Mouse (Mus musculus): Measurements from ENCODE around the gene Pde8b. TPM values are rescaled to one million over a fixed set of nuclear protein-coding genes. Genes with fewer than 3 reads are reported as not detected.
A peak's percentile ranks its signal among the peaks of the same experiment; 100 is the strongest.

The Pde8b gene
- polyA plus RNA-seq, 1 experiment from 2014 or later: 9.7 TPM

- Histone ChIP-seq H3K9me3 (replicated peaks) (no peaks in the 10 kb centered on the region), H3K4me2 (no peak overlapping the region), H3K4me3 (replicated peaks) (no peak overlapping the region), H3K27ac (replicated peaks) (no peak overlapping the region), H3K27me3 (replicated peaks) (no peaks in the 10 kb centered on the region), H3K4me1 (0 out of 2 replicates have a peak, but pooled peaks cover 3% of the 10 kb centered on the region), H3K9ac (replicated peaks) (no peak overlapping the region), H3K36me3 (no peaks in the 10 kb centered on the region)
- ATAC-seq (ENCODE audit: low FRiP score): no peak
- 68% methylated on average over 1 of the region's 1 CpGs for WGBS
Measured at GRCm38 (mm10) chr13:95131041-95131440, 119.1 kb downstream of the Pde8b start.

- Histone ChIP-seq H3K4me3 (replicated peaks) (no peak overlapping the region), H3K9me3 (replicated peaks) (no peaks in the 10 kb centered on the region), H3K36me3 (no peaks in the 10 kb centered on the region), H3K4me1 (0 out of 2 replicates have a peak, but pooled peaks cover 3% of the 10 kb centered on the region), H3K27me3 (replicated peaks) (no peaks in the 10 kb centered on the region), H3K27ac (replicated peaks) (no peak overlapping the region), H3K9ac (replicated peaks) (no peak overlapping the region), H3K4me2 (no peak overlapping the region)
- no peak for ATAC-seq (ENCODE audit: low FRiP score)
- 79% methylated on average over 10 of the region's 10 CpGs for WGBS
Measured at GRCm38 (mm10) chr13:95127288-95127687, 122.8 kb downstream of the Pde8b start.

DNA sequence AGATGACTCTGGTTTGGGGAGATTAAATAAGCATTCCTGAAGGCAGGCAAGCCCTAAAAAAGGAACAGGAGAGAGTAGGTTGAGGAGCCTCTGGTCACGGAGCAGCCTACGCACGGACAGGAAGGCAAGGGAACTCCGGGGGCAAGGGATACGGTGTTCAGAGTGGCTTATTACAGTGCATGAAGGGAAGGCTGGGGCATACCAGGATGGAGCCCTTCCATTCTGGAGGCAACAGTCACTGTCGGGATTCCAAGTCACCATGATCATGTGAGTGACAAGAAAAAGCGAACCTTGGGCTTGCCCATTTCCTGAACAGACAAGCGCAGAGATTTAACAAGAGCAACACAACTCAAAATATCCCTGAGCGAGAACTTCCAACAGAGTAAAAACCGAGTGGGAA lies 123.3 kb downstream of the Pde8b start:
- Histone ChIP-seq H3K9ac (replicated peaks) (no peak overlapping the region), H3K4me3 (replicated peaks) (no peak overlapping the region), H3K36me3 (no peaks in the 10 kb centered on the region), H3K27ac (replicated peaks) (no peak overlapping the region), H3K4me2 (no peak overlapping the region), H3K27me3 (replicated peaks) (no peaks in the 10 kb centered on the region), H3K4me1 (0 out of 2 replicates have a peak, but pooled peaks cover 1% of the 10 kb centered on the region), H3K9me3 (replicated peaks) (no peaks in the 10 kb centered on the region)
- 93% methylated on average over 10 of the region's 10 CpGs for WGBS
- ATAC-seq (ENCODE audit: low FRiP score): no peak

DNA sequence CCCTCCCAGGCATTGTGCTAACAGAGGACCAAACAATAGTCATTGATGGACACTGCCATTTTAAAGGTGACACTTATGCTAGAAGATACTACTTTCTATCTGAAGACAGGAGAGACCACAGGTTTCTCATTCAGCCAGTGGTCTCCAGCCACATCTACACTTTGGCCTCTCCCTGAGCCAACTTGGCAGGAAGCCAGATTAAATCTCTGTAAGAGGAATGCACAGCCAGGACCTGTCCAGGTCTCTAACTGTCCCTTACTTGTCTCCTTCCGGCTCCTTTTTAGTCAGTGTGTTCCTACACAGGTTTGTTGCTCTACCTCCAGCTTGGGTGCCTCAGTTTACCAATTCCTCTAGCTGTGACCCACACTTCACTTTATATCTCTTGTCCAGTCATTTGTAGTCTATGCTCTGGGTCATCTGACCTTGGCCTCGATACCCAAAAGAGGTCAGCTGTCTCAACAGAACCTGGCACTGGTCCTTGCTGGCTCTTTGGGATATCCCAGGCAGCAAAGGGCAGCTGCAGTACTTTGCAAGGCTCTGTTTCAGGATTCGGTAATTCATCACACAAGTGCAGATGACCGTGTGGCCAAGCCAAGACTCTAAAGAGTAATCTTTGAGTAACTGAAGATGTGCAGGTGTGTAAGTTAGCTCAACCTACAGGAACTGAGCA lies 124.5 kb downstream of the Pde8b start:
- Histone ChIP-seq H3K36me3 (no peaks in the 10 kb centered on the region), H3K4me1 (peaks cover 5% of the 10 kb centered on the region), H3K9me3 (replicated peaks) (no peaks in the 10 kb centered on the region), H3K27me3 (replicated peaks) (no peaks in the 10 kb centered on the region), H3K4me3 (replicated peaks) (no peak overlapping the region), H3K4me2 (no peak overlapping the region), H3K9ac (replicated peaks) (no peak overlapping the region), H3K27ac (replicated peaks) (no peak overlapping the region)
- 92% methylated on average over 4 of the region's 4 CpGs for WGBS
- no peak for ATAC-seq (ENCODE audit: low FRiP score)

DNA sequence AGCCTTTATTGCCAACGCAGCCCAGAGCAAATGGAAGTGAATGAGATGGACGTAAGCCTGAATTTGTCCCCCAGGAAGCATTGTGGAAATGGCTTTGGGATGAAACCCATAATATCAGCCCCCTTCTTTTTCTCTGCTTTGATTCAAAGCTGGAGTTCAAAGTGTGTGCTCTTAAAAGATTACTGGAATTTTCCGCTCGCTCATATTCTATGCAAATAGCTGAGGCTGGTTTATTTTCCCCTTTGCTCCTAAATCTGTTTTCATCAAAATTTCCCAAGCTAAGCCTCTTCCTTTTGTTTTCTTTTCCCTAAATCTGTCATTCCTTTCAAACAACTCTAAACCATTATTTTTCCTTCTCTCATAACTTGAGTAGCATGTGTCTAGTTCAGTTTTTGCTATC lies 129.6 kb downstream of the Pde8b start:
- Histone ChIP-seq H3K27me3 (replicated peaks) (no peaks in the 10 kb centered on the region), H3K4me3 (replicated peaks) (no peak overlapping the region), H3K4me1 (peaks cover 6% of the 10 kb centered on the region), H3K4me2 (no peak overlapping the region), H3K27ac (replicated peaks) (peak overlapping the region; percentile 41; the same call in 1 of the 2 replicates), H3K9ac (replicated peaks) (no peak overlapping the region), H3K36me3 (no peaks in the 10 kb centered on the region), H3K9me3 (replicated peaks) (no peaks in the 10 kb centered on the region)
- 44% methylated on average over 4 of the region's 4 CpGs for WGBS
- ATAC-seq (ENCODE audit: low FRiP score): no peak

DNA sequence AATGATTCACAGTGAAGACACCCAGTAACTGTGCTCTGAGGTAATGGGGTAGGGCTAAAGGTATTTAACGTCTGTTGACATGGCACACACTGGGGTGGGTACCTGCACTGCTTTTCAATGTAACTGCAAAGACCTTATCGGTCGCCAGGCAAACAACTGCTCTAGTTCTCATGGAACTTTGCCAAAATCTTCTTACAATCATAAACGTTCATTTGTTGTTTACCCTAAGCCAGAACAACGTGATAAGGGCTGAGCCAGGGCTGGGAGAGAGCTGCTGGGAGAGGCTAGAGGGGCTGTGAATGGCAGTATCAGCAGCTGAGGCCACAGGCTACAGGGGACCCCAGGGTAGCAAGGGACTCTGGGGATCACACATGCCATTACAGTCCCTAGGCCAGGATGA lies 136.4 kb downstream of the Pde8b start:
- WGBS: 56% methylated on average over 5 of the region's 5 CpGs
- H3K27ac ChIP-seq (replicated peaks): no peak overlapping the region
- no peaks in the 10 kb centered on the region for H3K36me3 ChIP-seq
- ATAC-seq (ENCODE audit: low FRiP score): no peak
- no peak overlapping the region for H3K4me2 ChIP-seq
- no peak overlapping the region for H3K9ac ChIP-seq (replicated peaks)
- no peaks in the 10 kb centered on the region for H3K27me3 ChIP-seq (replicated peaks)
- no peak overlapping the region for H3K4me3 ChIP-seq (replicated peaks)
- no peaks in the 10 kb centered on the region for H3K9me3 ChIP-seq (replicated peaks)
- H3K4me1 ChIP-seq: no peaks in the 10 kb centered on the region

GRCm38 (mm10) chr13:95109555-95109954 lies 140.6 kb downstream of the Pde8b start:
- WGBS: 78% methylated on average over 3 of the region's 3 CpGs
- Histone ChIP-seq H3K4me2 (no peak overlapping the region), H3K36me3 (no peaks in the 10 kb centered on the region), H3K4me1 (no peaks in the 10 kb centered on the region), H3K27me3 (replicated peaks) (no peaks in the 10 kb centered on the region), H3K27ac (replicated peaks) (no peak overlapping the region), H3K9me3 (replicated peaks) (no peaks in the 10 kb centered on the region), H3K4me3 (replicated peaks) (no peak overlapping the region), H3K9ac (replicated peaks) (no peak overlapping the region)
- no peak for ATAC-seq (ENCODE audit: low FRiP score)

DNA sequence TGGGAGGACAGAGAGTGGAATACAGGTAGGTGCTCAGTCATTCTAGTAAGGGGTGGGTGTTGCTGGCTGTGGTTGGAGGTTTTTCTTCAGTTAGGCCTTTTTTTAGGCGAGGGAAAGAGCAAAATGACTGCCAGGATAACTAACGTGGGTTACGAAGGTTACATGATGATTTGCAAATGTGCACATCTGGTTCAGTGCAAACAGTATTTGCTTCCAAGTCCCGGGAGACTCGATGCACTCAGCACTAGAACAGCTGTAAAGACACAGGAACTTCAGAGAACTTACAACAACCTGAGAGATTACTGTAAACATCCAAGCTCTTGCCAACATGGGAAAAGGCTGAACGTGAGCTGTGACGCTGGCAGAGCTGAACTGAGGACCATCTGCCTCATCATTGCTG lies 142.1 kb downstream of the Pde8b start:
- H3K9me3 ChIP-seq (replicated peaks): no peaks in the 10 kb centered on the region
- H3K27me3 ChIP-seq (replicated peaks): no peaks in the 10 kb centered on the region
- no peak overlapping the region for H3K4me2 ChIP-seq
- no peak overlapping the region for H3K4me3 ChIP-seq (replicated peaks)
- 69% methylated on average over 7 of the region's 7 CpGs for WGBS
- no peaks in the 10 kb centered on the region for H3K36me3 ChIP-seq
- no peaks in the 10 kb centered on the region for H3K4me1 ChIP-seq
- H3K27ac ChIP-seq (replicated peaks): no peak overlapping the region
- no peak for ATAC-seq (ENCODE audit: low FRiP score)
- H3K9ac ChIP-seq (replicated peaks): no peak overlapping the region

- no peak overlapping the region for H3K4me2 ChIP-seq
- no peaks in the 10 kb centered on the region for H3K27me3 ChIP-seq (replicated peaks)
- H3K4me3 ChIP-seq (replicated peaks): no peak overlapping the region
- H3K36me3 ChIP-seq: no peaks in the 10 kb centered on the region
- 70% methylated on average over 4 of the region's 4 CpGs for WGBS
- ATAC-seq (ENCODE audit: low FRiP score): no peak
- H3K27ac ChIP-seq (replicated peaks): no peak overlapping the region
- H3K9me3 ChIP-seq (replicated peaks): no peaks in the 10 kb centered on the region
- no peak overlapping the region for H3K9ac ChIP-seq (replicated peaks)
- H3K4me1 ChIP-seq: no peaks in the 10 kb centered on the region
Measured at GRCm38 (mm10) chr13:95104865-95105264, 145.3 kb downstream of the Pde8b start.

GRCm38 (mm10) chr13:95102985-95103590 lies 147.0 kb downstream of the Pde8b start:
- H3K4me2 ChIP-seq: no peak overlapping the region

DNA sequence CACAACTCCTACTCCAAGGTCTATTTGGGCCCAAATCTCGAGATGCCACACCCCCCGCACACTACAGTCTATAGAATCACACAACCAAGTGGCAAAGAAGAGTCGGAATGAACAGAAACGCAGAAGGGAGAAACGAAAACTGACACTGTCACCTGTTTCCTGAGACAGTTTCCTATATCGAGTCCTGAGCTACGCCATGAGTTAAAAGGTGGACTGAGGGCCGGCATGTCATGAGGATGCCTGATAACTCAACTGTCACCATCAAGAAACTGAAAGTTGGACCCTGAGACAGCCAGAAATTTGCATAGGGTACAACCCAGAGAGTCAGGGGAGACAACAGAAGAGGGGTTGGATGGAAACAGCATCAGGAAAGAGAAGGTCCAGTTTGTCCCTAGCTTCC lies 148.8 kb downstream of the Pde8b start:
- WGBS: 95% methylated on average over 8 of the region's 8 CpGs
- no peak overlapping the region for H3K4me2 ChIP-seq
- no peak overlapping the region for H3K4me3 ChIP-seq (replicated peaks)
- no peak for ATAC-seq (ENCODE audit: low FRiP score)
- H3K4me1 ChIP-seq: no peaks in the 10 kb centered on the region; the same call in 1 of the 2 replicates
- no peaks in the 10 kb centered on the region for H3K9me3 ChIP-seq (replicated peaks)
- no peaks in the 10 kb centered on the region for H3K36me3 ChIP-seq
- no peak overlapping the region for H3K27ac ChIP-seq (replicated peaks)
- no peak overlapping the region for H3K9ac ChIP-seq (replicated peaks)
- no peaks in the 10 kb centered on the region for H3K27me3 ChIP-seq (replicated peaks)

More at GRCm38 (mm10) chr13:95102985-95103590, 147.0 kb downstream of the Pde8b start:
- no peaks in the 10 kb centered on the region for H3K9me3 ChIP-seq (replicated peaks)
- H3K36me3 ChIP-seq: no peaks in the 10 kb centered on the region
- no peaks in the 10 kb centered on the region for H3K27me3 ChIP-seq (replicated peaks)
- no peaks in the 10 kb centered on the region for H3K4me1 ChIP-seq
- H3K27ac ChIP-seq (replicated peaks): no peak overlapping the region
- 74% methylated on average over 4 of the region's 4 CpGs for WGBS
- H3K4me3 ChIP-seq (replicated peaks): no peak overlapping the region
- no peak overlapping the region for H3K9ac ChIP-seq (replicated peaks)
- no peak for ATAC-seq (ENCODE audit: low FRiP score)

GRCm38 (mm10) chr13:95098931-95099720 lies 151.0 kb downstream of the Pde8b start:
- Histone ChIP-seq H3K4me2 (no peak overlapping the region), H3K9me3 (replicated peaks) (no peaks in the 10 kb centered on the region), H3K27me3 (replicated peaks) (no peaks in the 10 kb centered on the region), H3K36me3 (no peaks in the 10 kb centered on the region), H3K27ac (replicated peaks) (no peak overlapping the region), H3K9ac (replicated peaks) (no peak overlapping the region), H3K4me3 (replicated peaks) (no peak overlapping the region), H3K4me1 (peaks cover 4% of the 10 kb centered on the region; the same call in 1 of the 2 replicates)
- 75% methylated on average over 8 of the region's 8 CpGs for WGBS
- no peak for ATAC-seq (ENCODE audit: low FRiP score)
